Mouse (Mus musculus) limb, embryonic 14.5 days (tissue): ENCODE measurements at regions not wholly inside any gene's neighbourhood (a gene's known extent, or its start where the extent isn't known, plus 50 kb on each side); places are given as distances from the start of the nearest gene placed in this dataset.
A peak's percentile ranks its signal among the peaks of the same experiment; 100 is the strongest.

ENCODE experiments used
- ATAC-seq: fragments of 200-750 bp; cut with Nextera tagmentation; 2 replicates; pipeline ENCODE4 v1.8.0; 2017; ENCODE audit warnings: low read depth, moderate number of reproducible peaks, moderate TSS enrichment; ENCODE audit not compliant: low FRiP score
- DNase-seq: peaks from one replicate; pipeline ENCODE4 v3.0.0-alpha.2; 2015; ENCODE audit warnings: low spot score
- H3K27ac ChIP-seq: fragments of 300-500 bp; sonication (generic); replicated peaks from 2 replicates; pipeline ENCODE4 v1.5.1; 2014; ENCODE audit warnings: low read depth, mild to moderate bottlenecking, low read length, moderate library complexity, mixed read lengths
- H3K27me3 ChIP-seq: fragments of 300-500 bp; sonication (generic); 2 replicates; pipeline ENCODE4 v1.6.1; 2014; ENCODE audit warnings: low read length, mixed read lengths; ENCODE audit not compliant: control insufficient read depth, insufficient read depth
- H3K36me3 ChIP-seq: fragments of 300-500 bp; sonication (generic); 2 replicates; pipeline ENCODE4 v1.6.1; 2014; ENCODE audit warnings: mild to moderate bottlenecking, low read length, moderate library complexity, mixed read lengths; ENCODE audit not compliant: control insufficient read depth, insufficient read depth
- H3K4me1 ChIP-seq: fragments of 300-500 bp; sonication (generic); 2 replicates; pipeline ENCODE4 v1.6.1; 2014; ENCODE audit warnings: antibody characterized with exemption, low read length, mixed read lengths; ENCODE audit not compliant: control insufficient read depth, insufficient read depth
- H3K4me2 ChIP-seq: fragments of 300-500 bp; sonication (generic); replicated peaks from 2 replicates; pipeline ENCODE4 v1.6.1; 2014; ENCODE audit warnings: low read depth, mild to moderate bottlenecking, low read length, moderate library complexity; ENCODE audit not compliant: severe bottlenecking
- H3K4me3 ChIP-seq: fragments of 300-500 bp; sonication (generic); replicated peaks from 2 replicates; pipeline ENCODE4 v1.5.1; 2014; ENCODE audit warnings: low read length
- H3K9ac ChIP-seq: fragments of 300-500 bp; sonication (generic); 2 replicates; pipeline ENCODE4 v1.6.1; 2014; ENCODE audit warnings: mild to moderate bottlenecking, low read depth, low read length, moderate library complexity; ENCODE audit not compliant: severe bottlenecking
- H3K9me3 ChIP-seq: fragments of 300-500 bp; sonication (generic); 2 replicates; pipeline ENCODE4 v1.6.1; 2016; ENCODE audit warnings: low read length; ENCODE audit not compliant: control insufficient read depth
- POLR2A ChIP-seq: fragments of 200-500 bp; IDR thresholded peaks from 2 replicates; pipeline ENCODE4 v1.8.0; 2012; ENCODE audit warnings: inconsistent platforms, mild to moderate bottlenecking, moderate library complexity, borderline replicate concordance; ENCODE audit not compliant: insufficient read depth, insufficient read length; ENCODE audit errors: extremely low read depth
- WGBS: fragments of 180-500 bp; shearing (Covaris S2); extraction: QIAGEN DNeasy Blood & Tissue Kit; methylation state at CpG from one replicate; pipeline ENCODE4 v1.1.7; 2014; 5-methylcytosine and 5-hydroxymethylcytosine counted together

DNA sequence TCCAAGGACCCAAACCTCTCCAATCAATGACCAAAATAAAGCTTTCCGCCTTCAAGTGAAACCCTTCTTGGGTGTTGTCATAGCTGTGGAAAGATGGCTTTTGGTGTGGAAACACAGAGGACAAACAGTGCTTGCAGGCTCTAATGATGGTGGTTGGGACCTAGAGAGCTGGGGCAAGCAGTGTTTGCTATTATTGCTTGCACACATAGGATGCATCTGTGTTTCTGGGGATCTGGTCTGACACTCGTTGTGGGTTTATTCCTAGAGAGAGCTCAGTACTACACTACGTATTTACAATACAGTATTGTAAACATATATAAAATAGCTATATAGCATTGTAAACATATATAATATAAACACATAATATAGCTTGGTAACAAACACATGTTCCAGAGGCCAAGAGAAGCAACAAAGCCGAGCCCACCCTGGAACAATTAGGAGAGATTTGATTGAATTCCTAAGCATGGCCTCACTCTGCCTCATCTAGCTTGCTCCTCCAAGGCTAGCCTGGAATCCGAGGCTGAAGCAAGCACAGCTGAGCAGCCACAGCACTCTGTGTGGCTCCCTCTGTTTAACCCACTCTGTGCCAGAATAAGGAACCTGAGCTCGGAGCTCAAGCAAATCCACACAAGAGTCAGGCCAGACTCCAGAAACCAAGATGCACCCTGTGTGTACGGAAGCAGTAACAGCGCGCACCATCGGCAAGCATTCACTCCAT is 200.7 kb upstream of the Lrig3 start:
- 63% methylated on average over 10 of the region's 10 CpGs for WGBS
- ATAC-seq (no peak), DNase-seq (no peak)
- no peaks in the 10 kb centered on the region for H3K27me3 ChIP-seq
- H3K4me3 ChIP-seq, result no peak overlapping the region
- peaks cover 3% of the 10 kb centered on the region; the same call in 1 of the 2 replicates for H3K4me1 ChIP-seq
- H3K4me2 ChIP-seq, result no peak overlapping the region
- H3K27ac ChIP-seq, result no peak overlapping the region
- H3K9me3 ChIP-seq, result peaks cover 9% of the 10 kb centered on the region
- H3K36me3 ChIP-seq, result no peaks in the 10 kb centered on the region
- H3K9ac ChIP-seq, result no peak overlapping the region
- TF ChIP-seq POLR2A, result no peak

DNA sequence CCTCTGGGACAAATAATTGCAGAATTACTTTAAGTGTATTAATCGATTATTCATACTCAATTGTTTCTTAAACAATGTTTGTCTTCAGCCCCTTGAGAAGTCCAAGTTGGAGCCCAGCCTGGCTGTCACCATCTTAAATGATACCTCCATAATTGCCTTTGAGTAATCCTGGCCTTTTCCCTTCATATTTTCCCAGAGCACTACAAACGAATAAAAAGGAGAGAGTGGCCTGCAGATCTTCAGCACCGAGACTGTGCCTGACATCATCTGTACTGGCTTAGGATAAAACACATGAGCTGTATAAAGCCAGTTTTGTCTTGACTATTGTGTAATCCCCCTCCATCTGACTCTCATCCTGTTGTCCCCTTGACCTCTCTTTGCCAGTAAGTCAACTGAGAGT is 197.7 kb upstream of the Lrig3 start:
- ATAC-seq (no peak), DNase-seq (no peak)
- Histone ChIP-seq H3K4me1 (peaks cover 8% of the 10 kb centered on the region; the same call in 1 of the 2 replicates), H3K36me3 (no peaks in the 10 kb centered on the region), H3K27me3 (no peaks in the 10 kb centered on the region), H3K27ac (no peak overlapping the region), H3K9ac (no peak overlapping the region), H3K9me3 (no peaks in the 10 kb centered on the region), H3K4me2 (no peak overlapping the region), H3K4me3 (no peak overlapping the region)
- no peak for TF ChIP-seq POLR2A
- 74% methylated on average over 3 of the region's 3 CpGs for WGBS

DNA sequence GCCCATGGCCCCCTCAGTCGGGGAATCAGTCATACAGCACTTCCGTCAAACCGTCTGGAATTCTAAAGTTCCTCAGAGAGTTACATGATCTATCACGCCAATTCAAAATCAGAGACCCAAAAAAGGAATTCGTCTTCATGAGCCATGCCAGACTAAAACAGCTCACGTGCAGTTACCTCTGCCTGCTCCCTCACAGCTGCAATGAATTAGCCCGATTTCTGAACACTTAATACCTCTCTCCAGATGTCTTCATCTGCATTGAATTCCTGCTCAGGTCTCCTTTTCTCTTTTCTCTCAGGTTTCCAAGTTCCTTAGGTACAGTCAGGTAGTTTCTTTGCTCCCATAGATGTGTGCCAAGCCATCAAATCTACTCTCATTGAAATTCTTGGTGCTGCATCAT is 192.4 kb upstream of the Lrig3 start:
- no peak overlapping the region for H3K27ac ChIP-seq
- H3K27me3 ChIP-seq, result no peaks in the 10 kb centered on the region
- TF ChIP-seq POLR2A, result no peak
- no peak overlapping the region for H3K4me3 ChIP-seq
- peaks cover 16% of the 10 kb centered on the region; the same call in 1 of the 2 replicates for H3K4me1 ChIP-seq
- no peaks in the 10 kb centered on the region for H3K9me3 ChIP-seq
- no peaks in the 10 kb centered on the region for H3K36me3 ChIP-seq
- ATAC-seq, result no peak; the same call in 1 of the 2 replicates
- WGBS, result 17% methylated on average over 7 of the region's 7 CpGs
- no peak for DNase-seq
- H3K9ac ChIP-seq, result no peak overlapping the region
- no peak overlapping the region for H3K4me2 ChIP-seq

DNA sequence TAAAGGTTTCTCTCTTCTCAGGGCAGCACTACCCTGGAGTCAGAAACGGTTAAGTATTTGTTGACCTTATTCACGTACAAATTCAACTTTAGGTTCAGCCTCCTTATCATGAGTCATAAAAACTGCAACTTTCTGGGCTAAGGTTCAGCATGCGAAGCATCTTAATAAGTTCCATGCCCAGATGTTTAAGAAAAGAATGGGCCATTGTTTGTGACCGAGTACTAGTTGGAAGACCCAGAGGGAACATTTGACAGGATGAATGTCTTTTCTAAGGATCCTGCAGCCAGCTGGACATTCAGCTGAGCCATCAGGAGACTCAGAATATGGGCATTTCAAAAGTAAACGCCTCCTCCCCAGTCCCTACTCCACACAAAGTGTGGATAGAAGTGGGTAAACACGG is 183.5 kb upstream of the Lrig3 start:
- Histone ChIP-seq H3K27ac (no peak overlapping the region), H3K36me3 (no peaks in the 10 kb centered on the region), H3K9me3 (no peaks in the 10 kb centered on the region), H3K4me1 (peaks cover 33% of the 10 kb centered on the region), H3K4me2 (no peak overlapping the region), H3K9ac (no peak overlapping the region), H3K27me3 (no peaks in the 10 kb centered on the region), H3K4me3 (no peak overlapping the region)
- ATAC-seq (no peak), DNase-seq (no peak)
- TF ChIP-seq POLR2A, result no peak
- 37% methylated on average over 6 of the region's 6 CpGs for WGBS

DNA sequence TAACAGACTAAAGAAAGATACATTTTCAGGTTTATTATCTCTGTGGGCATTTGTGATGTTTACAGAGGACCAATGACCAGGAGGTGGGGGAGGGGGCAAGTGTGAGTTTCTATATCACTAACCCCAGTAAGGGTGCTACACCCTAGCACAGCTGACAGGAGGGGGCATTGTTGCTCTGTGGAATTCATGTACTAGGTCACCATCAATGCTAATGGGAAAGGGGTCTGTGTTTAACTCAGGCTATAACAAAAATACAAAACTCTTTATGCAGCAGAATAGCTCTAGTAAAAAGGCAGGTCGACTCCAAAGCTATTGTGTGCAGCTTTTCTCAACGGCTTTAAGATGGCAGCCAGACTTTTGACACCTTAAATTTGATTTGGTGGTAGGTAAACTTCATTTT is 181.1 kb upstream of the Lrig3 start:
- peak overlapping the region; percentile 95 for H3K27ac ChIP-seq
- peak overlapping the region; percentile 63 for H3K4me2 ChIP-seq
- no peaks in the 10 kb centered on the region for H3K27me3 ChIP-seq
- DNase-seq (peak; percentile 72), ATAC-seq (peak; percentile 49; the same call in 1 of the 2 replicates)
- H3K4me3 ChIP-seq, result no peak overlapping the region
- peaks cover 42% of the 10 kb centered on the region for H3K4me1 ChIP-seq
- H3K9me3 ChIP-seq, result no peaks in the 10 kb centered on the region
- 11% methylated on average over 2 of the region's 2 CpGs for WGBS
- TF ChIP-seq POLR2A, result no peak
- H3K36me3 ChIP-seq, result no peaks in the 10 kb centered on the region
- H3K9ac ChIP-seq, result no peak overlapping the region
